Mouse (Mus musculus): ENCODE results near the gene Psma3. TPM values are rescaled to one million over a fixed set of nuclear protein-coding genes. Genes with fewer than 3 reads are reported as not detected.

Gene Psma3
- polyA plus RNA-seq, 1 experiment from 2014 or later: 599 TPM

DNA sequence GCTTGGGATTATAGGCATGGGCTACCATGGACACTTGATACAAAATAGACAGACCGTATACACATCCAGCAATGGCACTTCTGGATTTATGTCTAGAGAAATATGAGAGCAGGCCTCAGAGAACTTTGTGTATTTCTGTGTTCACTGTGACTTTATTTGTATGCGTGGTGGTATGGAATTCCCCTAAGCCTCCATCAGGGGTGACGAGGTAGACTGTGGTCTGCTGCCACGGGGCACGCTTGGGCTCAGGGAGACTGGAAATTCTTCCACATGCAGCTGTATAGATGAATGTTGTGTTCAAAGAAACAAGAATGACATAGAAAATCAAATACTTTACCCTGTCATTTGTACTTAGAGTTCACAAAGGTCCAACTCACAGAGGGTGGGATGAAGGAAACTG lies 56.3 kb downstream of the Psma3 start:
- H3K36me3 ChIP-seq: peaks cover 46% of the 10 kb centered on the region

GRCm38 (mm10) chr12:71035826-71036225 lies 61.4 kb downstream of the Psma3 start:
- 92% methylated on average over 4 of the region's 4 CpGs for WGBS
- Histone ChIP-seq H3K9me3 (no peaks in the 10 kb centered on the region), H3K36me3 (peaks cover 35% of the 10 kb centered on the region), H3K4me3 (no peak overlapping the region), H3K27me3 (no peaks in the 10 kb centered on the region), H3K9ac (no peak overlapping the region), H3K4me1 (replicated peaks) (no peaks in the 10 kb centered on the region), H3K27ac (no peak overlapping the region), H3K4me2 (no peak overlapping the region)
- no peak for ATAC-seq (ENCODE audit: low FRiP score)

More for the DNA sequence above, 56.3 kb downstream of the Psma3 start:
- Histone ChIP-seq H3K9ac (no peak overlapping the region), H3K4me2 (no peak overlapping the region), H3K4me3 (no peak overlapping the region), H3K4me1 (replicated peaks) (no peaks in the 10 kb centered on the region), H3K27me3 (no peaks in the 10 kb centered on the region), H3K27ac (no peak overlapping the region), H3K9me3 (no peaks in the 10 kb centered on the region)
- WGBS: 93% methylated on average over 5 of the region's 5 CpGs
- ATAC-seq (ENCODE audit: low FRiP score): no peak

DNA sequence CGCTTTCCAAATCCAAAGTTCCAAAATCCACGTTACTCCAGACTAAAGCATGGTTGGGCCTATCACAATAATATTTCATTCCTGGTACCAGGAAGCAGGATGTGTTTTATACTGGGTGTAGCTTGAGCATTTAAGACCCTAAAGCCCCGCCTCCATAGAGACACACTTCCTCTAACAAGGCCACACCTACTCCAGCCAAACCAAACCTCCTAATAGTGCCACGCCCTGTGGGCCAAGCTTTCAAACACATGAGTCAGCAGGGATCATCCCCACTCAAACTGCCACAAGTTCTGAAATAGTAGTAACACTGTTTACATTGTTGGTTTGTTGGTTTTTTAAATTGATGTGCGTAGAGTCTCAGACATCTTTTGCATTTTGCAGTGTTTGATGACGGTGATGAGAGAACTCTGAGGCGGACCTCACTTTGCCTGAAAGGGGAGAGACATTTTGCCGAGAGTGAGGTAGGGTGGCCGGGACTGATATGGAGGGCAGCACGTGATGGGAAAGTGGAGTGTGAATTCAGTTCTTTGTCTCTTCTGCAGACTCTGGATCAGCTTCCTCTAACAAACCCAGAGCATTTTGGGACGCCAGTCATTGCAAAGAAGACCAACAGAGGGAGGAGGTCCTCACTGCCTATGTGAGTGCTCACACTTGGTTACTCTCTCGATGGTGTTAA lies 62.4 kb downstream of the Psma3 start:
- 93% methylated on average over 12 of the region's 12 CpGs for WGBS
- H3K9ac ChIP-seq: no peak overlapping the region
- peaks cover 45% of the 10 kb centered on the region for H3K36me3 ChIP-seq

DNA sequence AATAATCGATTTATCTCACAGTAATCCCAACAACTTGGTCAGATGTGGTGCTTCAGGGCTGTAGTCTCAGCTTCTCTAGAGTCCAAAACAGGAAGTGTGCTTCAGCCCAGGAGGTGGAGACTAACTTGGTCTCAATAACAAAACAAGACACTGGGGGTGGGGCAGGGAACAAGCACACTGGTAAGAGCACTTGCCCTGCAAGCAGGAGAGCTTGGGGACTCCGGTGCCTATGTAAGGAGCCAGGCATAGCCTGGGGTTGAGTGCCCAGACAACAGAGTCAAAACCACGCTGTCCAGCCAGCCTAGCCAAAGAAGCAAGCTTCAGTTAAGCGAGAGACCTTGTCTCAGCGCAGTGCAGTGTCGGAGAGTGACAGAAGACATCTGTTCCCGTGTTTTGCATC lies 66.0 kb downstream of the Psma3 start:
- ATAC-seq (ENCODE audit: low FRiP score): no peak
- no peak overlapping the region for H3K4me2 ChIP-seq
- H3K9ac ChIP-seq: no peak overlapping the region
- no peaks in the 10 kb centered on the region for H3K4me1 ChIP-seq (replicated peaks)
- H3K9me3 ChIP-seq: no peaks in the 10 kb centered on the region
- H3K27me3 ChIP-seq: no peaks in the 10 kb centered on the region
- 95% methylated on average over 7 of the region's 7 CpGs for WGBS
- no peak overlapping the region for H3K4me3 ChIP-seq
- H3K36me3 ChIP-seq: peaks cover 57% of the 10 kb centered on the region
- no peak overlapping the region for H3K27ac ChIP-seq

More for the DNA sequence above, 62.4 kb downstream of the Psma3 start:
- Histone ChIP-seq H3K4me2 (no peak overlapping the region), H3K27ac (no peak overlapping the region), H3K4me3 (no peak overlapping the region), H3K9me3 (no peaks in the 10 kb centered on the region), H3K27me3 (no peaks in the 10 kb centered on the region), H3K4me1 (replicated peaks) (no peaks in the 10 kb centered on the region)
- ATAC-seq (ENCODE audit: low FRiP score): no peak

- no peak for ATAC-seq (ENCODE audit: low FRiP score)
- whole genome bisulfite sequencing: 95% methylated on average over 1 of the region's 1 CpGs
- Histone ChIP-seq H3K9me3 (no peaks in the 10 kb centered on the region), H3K27me3 (no peaks in the 10 kb centered on the region), H3K4me3 (no peak overlapping the region), H3K4me2 (no peak overlapping the region), H3K4me1 (replicated peaks) (peaks cover 6% of the 10 kb centered on the region), H3K36me3 (peaks cover 59% of the 10 kb centered on the region), H3K27ac (no peak overlapping the region), H3K9ac (no peak overlapping the region)
Measured at GRCm38 (mm10) chr12:71042451-71042850, 68.0 kb downstream of the Psma3 start.

- Histone ChIP-seq H3K9me3 (no peaks in the 10 kb centered on the region), H3K27me3 (no peaks in the 10 kb centered on the region), H3K4me1 (replicated peaks) (peaks cover 11% of the 10 kb centered on the region), H3K27ac (no peak overlapping the region), H3K4me2 (no peak overlapping the region), H3K9ac (no peak overlapping the region), H3K36me3 (peaks cover 51% of the 10 kb centered on the region), H3K4me3 (no peak overlapping the region)
- ATAC-seq (ENCODE audit: low FRiP score): no peak
- WGBS: 86% methylated on average over 3 of the region's 3 CpGs
Measured at GRCm38 (mm10) chr12:71043571-71043970, 69.2 kb downstream of the Psma3 start.

DNA sequence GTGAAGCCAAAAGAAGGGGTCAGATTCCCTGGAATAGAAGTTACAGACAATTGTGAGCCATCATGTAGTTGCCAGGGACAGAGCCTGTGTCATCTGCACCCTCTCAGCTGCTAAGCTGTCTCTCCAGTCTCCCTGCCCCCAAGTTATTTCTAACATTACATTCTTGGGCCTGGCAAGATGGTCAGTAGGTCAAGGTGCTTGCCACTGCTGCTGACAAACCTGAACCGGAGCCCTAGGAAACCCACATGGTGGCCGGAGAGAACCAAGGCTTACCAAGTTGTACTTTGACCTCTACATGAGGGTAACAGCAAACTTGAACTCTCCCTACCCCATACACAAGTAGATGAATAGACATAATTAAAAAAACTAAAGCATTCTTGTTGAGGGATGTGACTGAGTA lies 70.1 kb downstream of the Psma3 start:
- H3K9me3 ChIP-seq: no peaks in the 10 kb centered on the region
- H3K27me3 ChIP-seq: no peaks in the 10 kb centered on the region
- H3K4me3 ChIP-seq: no peak overlapping the region
- H3K4me1 ChIP-seq (replicated peaks): peaks cover 15% of the 10 kb centered on the region
- H3K27ac ChIP-seq: no peak overlapping the region; the same call in 1 of the 2 replicates
- no peak overlapping the region for H3K9ac ChIP-seq
- 95% methylated on average over 2 of the region's 2 CpGs for WGBS
- peaks cover 47% of the 10 kb centered on the region for H3K36me3 ChIP-seq
- ATAC-seq (ENCODE audit: low FRiP score): no peak
- no peak overlapping the region for H3K4me2 ChIP-seq

Other genes starting within 250 kb of the Psma3 start
- 9.7 and 9.9 TPM in 2 replicates for gene Frmd6, start 149.1 kb upstream of the Psma3 start, polyA plus RNA-seq (2015; fragmentation: Nextera tagmentation; extraction: Ambion mirVana)
- 216 TPM in 2 replicates for gene Actr10, start 36.8 kb upstream of the Psma3 start, polyA plus RNA-seq (2015; fragmentation: Nextera tagmentation; extraction: Ambion mirVana)
- 41.2 and 41.3 TPM in 2 replicates for gene Arid4a, start 41.4 kb downstream of the Psma3 start, polyA plus RNA-seq (2015; fragmentation: Nextera tagmentation; extraction: Ambion mirVana)
- gene Tomm20l, start 136.8 kb downstream of the Psma3 start, polyA plus RNA-seq (2015; fragmentation: Nextera tagmentation; extraction: Ambion mirVana): not detected in 2 replicates
- 93.2 and 96.7 TPM in 2 replicates for gene Timm9, start 162.1 kb downstream of the Psma3 start, polyA plus RNA-seq (2015; fragmentation: Nextera tagmentation; extraction: Ambion mirVana)
- 16.3 TPM in 2 replicates for gene 2700049A03Rik, start 162.2 kb downstream of the Psma3 start, polyA plus RNA-seq (2015; fragmentation: Nextera tagmentation; extraction: Ambion mirVana)